Mouse (Mus musculus) MEL (cell line): ENCODE measurements at regions not wholly inside any gene's neighbourhood (a gene's known extent, or its start where the extent isn't known, plus 50 kb on each side); places are given as distances from the start of the nearest gene placed in this dataset.

Experiments used
- CTCF ChIP-seq, 3 experiments: IDR thresholded peaks in 2 of 3; conservative IDR thresholded peaks in 1 of 3; 2 replicates each; pipeline ENCODE4 v1.5.1; 2011 to 2012; ENCODE audit warnings: low read length in 3 of 3, low read depth in 2 of 3, mild to moderate bottlenecking in 2 of 3, improper control_type of control experiment in 1 of 3, inconsistent platforms in 1 of 3, mixed read lengths in 1 of 3, moderate library complexity in 1 of 3; ENCODE audit not compliant: control insufficient read depth in 1 of 3, insufficient read depth in 1 of 3, poor library complexity in 1 of 3, severe bottlenecking in 1 of 3
- E2F4 ChIP-seq: IDR thresholded peaks from 2 replicates; pipeline ENCODE4 v1.6.1; 2011; ENCODE audit warnings: low read depth, low read length, improper control_type of control experiment, borderline replicate concordance
- MAX ChIP-seq: IDR thresholded peaks from 2 replicates; pipeline ENCODE4 v1.6.1; 2011; ENCODE audit warnings: low read length, improper control_type of control experiment
- NELFE ChIP-seq: IDR thresholded peaks from 2 replicates; pipeline ENCODE4 v1.6.1; 2011; ENCODE audit warnings: low read depth, low read length, improper control_type of control experiment
- POLR2A ChIP-seq, 2 experiments: IDR thresholded peaks; 2 replicates each; pipeline ENCODE4 v1.6.1; 2011 to 2012; ENCODE audit warnings: low read length in 2 of 2, mild to moderate bottlenecking in 2 of 2, control low read depth in 1 of 2, improper control_type of control experiment in 1 of 2, low read depth in 1 of 2, moderate library complexity in 1 of 2; ENCODE audit not compliant: control insufficient read depth in 1 of 2, insufficient read depth in 1 of 2, poor library complexity in 1 of 2
- USF1 ChIP-seq: IDR thresholded peaks from 2 replicates; pipeline ENCODE4 v1.6.1; 2014; ENCODE audit warnings: low read depth, mild to moderate bottlenecking, inconsistent platforms, low read length, improper control_type of control experiment, moderate library complexity
- USF2 ChIP-seq, 2 experiments: IDR thresholded peaks; 2 replicates each; pipeline ENCODE4 v1.6.1; 2011 to 2012; ENCODE audit warnings: improper control_type of control experiment in 2 of 2, low read length in 2 of 2, borderline replicate concordance in 1 of 2, inconsistent platforms in 1 of 2, low read depth in 1 of 2, mild to moderate bottlenecking in 1 of 2; ENCODE audit not compliant: insufficient read depth in 1 of 2

DNA sequence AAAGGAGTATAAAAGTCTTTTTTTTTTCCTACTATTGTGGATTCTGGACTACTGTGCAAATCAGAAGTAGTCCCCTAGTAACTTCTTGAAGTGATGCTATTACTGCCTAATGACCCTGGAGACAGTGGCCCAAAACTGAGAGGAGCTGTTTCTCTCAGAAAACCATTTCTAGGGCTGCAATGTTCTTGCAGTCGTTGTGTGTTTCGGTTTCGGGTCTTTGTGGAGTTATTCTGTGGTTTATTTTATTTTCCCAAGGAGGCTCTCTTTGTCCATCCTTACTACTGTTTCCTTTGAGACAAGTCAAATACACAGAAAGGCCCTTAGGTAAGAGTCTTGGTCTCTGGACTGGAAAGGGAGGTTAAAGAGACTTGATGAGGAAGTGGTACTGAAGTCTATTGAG is 258.9 kb downstream of the Adgrl2 start:
- TF ChIP-seq USF1 (no peak), E2F4 (no peak), CTCF (IDR thresholded peaks at IDR 0.05 in 2 of 3, conservative IDR thresholded peaks at IDR 0.05 in 1 of 3; ENCODE audit: control insufficient read depth in 1 of 3, insufficient read depth in 1 of 3, low read depth in 2 of 3, low read length in 3 of 3, poor library complexity in 1 of 3, severe bottlenecking in 1 of 3) (no peak), NELFE (no peak), USF2 (IDR thresholded peaks at IDR 0.05; ENCODE audit: borderline replicate concordance in 1 of 2, insufficient read depth in 1 of 2, low read depth in 1 of 2, low read length in 2 of 2) (no peak), POLR2A (IDR thresholded peaks at IDR 0.05; ENCODE audit: control insufficient read depth in 1 of 2, insufficient read depth in 1 of 2, low read depth in 1 of 2, low read length in 2 of 2, poor library complexity in 1 of 2) (no peak), MAX (no peak)
